Mouse (Mus musculus) bone marrow macrophage, adult 2 months (primary cell): ENCODE results near the gene Fbxw2.

Experiments used
- CTCF ChIP-seq: IDR thresholded peaks from 2 replicates; pipeline ENCODE4 v1.5.1; 2012; ENCODE audit warnings: low read depth, mild to moderate bottlenecking, low read length, moderate library complexity
- POLR2A ChIP-seq: IDR thresholded peaks from 2 replicates; pipeline ENCODE4 v1.6.1; 2012; ENCODE audit warnings: mild to moderate bottlenecking, low read depth, low read length, borderline replicate concordance

DNA sequence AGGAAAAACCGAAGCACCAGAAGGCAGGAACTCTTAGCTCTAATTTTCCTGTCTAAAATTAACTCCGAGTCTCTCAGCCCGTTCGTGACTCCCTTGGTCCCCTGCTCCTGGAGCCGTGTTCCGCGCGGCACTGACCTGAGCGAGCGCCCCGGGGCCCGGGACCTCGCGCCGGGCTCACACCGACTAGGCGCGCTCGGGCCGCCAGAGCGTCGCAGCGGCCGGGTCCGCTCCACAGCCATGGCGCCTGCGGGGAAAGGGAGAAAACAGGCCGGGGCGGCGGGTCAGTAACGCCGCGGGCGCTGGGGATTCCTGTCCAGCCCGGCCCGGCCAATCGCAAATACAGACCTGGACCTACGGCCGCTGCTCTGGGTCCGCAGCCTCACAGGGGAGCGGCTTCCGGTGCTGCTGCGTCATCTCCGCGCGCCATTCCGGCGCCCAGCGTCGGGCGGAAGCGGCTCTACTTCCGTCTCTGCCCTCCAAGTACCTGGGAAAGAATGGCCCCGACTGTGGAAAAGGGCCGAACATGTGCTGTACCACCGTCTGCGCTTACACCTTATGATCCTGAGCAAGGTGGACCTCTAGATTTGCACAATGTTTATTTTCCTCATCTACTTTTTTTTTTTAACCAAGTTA lies at the start of gene Fbxw2:
- TF ChIP-seq CTCF (no peak), POLR2A (no peak)
